Mouse (Mus musculus) embryo, embryonic 10.5 days (tissue): ENCODE results near the gene Vac14.

ENCODE experiments used
- DNase-seq: peaks from one replicate; pipeline ENCODE4 v3.0.0-alpha.2; 2015; ENCODE audit warnings: low spot score

Gene Vac14

GRCm38 (mm10) chr8:110687726-110688125 is 69.3 kb downstream of the Vac14 start:
- no peak for DNase-seq

GRCm38 (mm10) chr8:110689961-110690360 is 71.6 kb downstream of the Vac14 start:
- no peak for DNase-seq

GRCm38 (mm10) chr8:110694226-110694625 is 75.8 kb downstream of the Vac14 start:
- DNase-seq: no peak

- no peak for DNase-seq
Measured at GRCm38 (mm10) chr8:110694826-110695225, 76.4 kb downstream of the Vac14 start.

- DNase-seq: no peak
Measured at GRCm38 (mm10) chr8:110695431-110695830, 77.0 kb downstream of the Vac14 start.

- no peak for DNase-seq
Measured at GRCm38 (mm10) chr8:110696051-110696450, 77.7 kb downstream of the Vac14 start.

GRCm38 (mm10) chr8:110697571-110697970 is 79.2 kb downstream of the Vac14 start:
- no peak for DNase-seq

GRCm38 (mm10) chr8:110698098-110698497 is 79.7 kb downstream of the Vac14 start:
- no peak for DNase-seq

GRCm38 (mm10) chr8:110699501-110699900 is 81.1 kb downstream of the Vac14 start:
- no peak for DNase-seq

- no peak for DNase-seq
Measured at GRCm38 (mm10) chr8:110700561-110700960, 82.2 kb downstream of the Vac14 start.

- DNase-seq: no peak
Measured at GRCm38 (mm10) chr8:110702636-110703459, 84.5 kb downstream of the Vac14 start.

GRCm38 (mm10) chr8:110703460-110704061 is 85.2 kb downstream of the Vac14 start:
- DNase-seq: no peak

GRCm38 (mm10) chr8:110704103-110704502 is 85.7 kb downstream of the Vac14 start:
- no peak for DNase-seq

GRCm38 (mm10) chr8:110705391-110706287 is 87.3 kb downstream of the Vac14 start:
- no peak for DNase-seq

GRCm38 (mm10) chr8:110706288-110706870 is 88.0 kb downstream of the Vac14 start:
- no peak for DNase-seq

GRCm38 (mm10) chr8:110708429-110708828 is 90.0 kb downstream of the Vac14 start:
- no peak for DNase-seq

GRCm38 (mm10) chr8:110710593-110710992 is 92.2 kb downstream of the Vac14 start:
- DNase-seq: no peak

GRCm38 (mm10) chr8:110711271-110711934 is 93.0 kb downstream of the Vac14 start:
- no peak for DNase-seq

- no peak for DNase-seq
Measured at GRCm38 (mm10) chr8:110713073-110713472, 94.7 kb downstream of the Vac14 start.

- no peak for DNase-seq
Measured at GRCm38 (mm10) chr8:110714827-110715519, 96.6 kb downstream of the Vac14 start.

- no peak for DNase-seq
Measured at GRCm38 (mm10) chr8:110716075-110716474, 97.7 kb downstream of the Vac14 start.
